Mouse (Mus musculus) right cerebral cortex, postnatal 36 days (tissue): Measurements from ENCODE around the gene Slc5a6.
"Not testable (repeated sequence)": the region's sequence is repeated elsewhere in the genome, so short reads cannot be mapped to it uniquely, and the experiment has no call there.

Experiments
- DNase-seq, 2 experiments: peaks; one replicate each; pipeline ENCODE4 v3.0.0; 2022; ENCODE audit warnings: low spot score in 2 of 2, mixed read lengths in 1 of 2

Gene Slc5a6

DNA sequence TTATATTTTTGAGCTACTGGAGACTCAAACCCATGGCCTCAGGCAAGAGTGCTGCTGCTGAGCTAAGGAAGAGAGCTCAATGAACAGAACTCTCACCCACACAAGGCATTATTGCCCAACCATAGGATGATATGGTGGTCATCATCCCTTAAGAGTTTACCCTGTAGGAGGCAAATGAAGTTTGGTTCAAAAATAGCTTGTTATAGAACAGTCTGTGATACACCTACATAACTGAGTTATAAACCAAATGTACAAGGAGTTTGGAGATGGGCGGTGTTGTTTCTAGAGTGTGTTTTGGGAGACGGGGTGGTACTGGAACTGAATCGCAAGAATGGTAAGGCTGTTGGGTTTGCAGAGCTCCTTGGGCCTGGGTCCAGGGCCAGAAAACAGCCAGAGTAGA lies 21.1 kb upstream of the Slc5a6 start:
- no peak for DNase-seq

DNA sequence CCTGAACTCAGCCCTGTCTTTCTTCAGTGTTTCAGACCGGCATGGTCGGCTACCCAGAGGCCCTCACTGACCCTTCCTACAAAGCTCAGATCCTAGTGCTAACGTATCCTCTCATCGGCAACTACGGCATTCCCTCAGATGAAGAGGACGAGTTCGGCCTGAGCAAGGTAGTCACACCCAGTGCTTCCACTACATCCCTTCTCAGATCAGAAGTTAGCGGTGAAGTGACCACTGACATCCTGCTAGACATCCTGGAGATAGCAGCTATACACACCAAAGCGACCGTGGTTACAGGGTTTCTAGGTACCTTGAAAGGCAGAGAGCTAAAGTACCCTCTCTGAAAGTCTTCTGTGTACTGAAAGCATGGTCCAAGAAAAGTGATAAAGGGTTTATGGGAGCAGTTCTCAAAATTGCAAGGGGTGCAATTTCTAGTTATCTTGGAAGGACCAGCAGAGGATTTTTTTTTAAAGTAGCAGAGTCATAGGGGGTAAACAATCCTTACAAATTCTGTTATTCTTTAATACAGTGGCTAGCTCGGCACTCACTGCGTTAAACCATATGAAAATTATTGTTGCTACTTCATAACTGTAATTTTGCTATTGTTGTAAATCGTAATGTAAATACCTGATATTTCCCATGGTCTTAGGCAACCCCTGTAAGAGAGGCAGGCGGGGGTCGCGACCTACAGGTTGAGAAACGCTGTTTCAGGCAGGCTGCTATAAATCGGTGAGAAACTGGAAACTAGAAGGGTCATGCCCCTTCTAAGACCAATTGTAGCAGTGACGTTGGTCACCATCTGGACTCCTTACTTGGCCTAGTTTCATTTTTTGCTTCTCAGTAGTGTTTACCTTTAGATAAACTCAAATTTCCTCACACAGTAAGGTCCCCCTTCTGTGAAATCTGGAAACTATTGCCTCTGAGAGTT lies 6.8 kb upstream of the Slc5a6 start:
- DNase-seq: no peak

DNA sequence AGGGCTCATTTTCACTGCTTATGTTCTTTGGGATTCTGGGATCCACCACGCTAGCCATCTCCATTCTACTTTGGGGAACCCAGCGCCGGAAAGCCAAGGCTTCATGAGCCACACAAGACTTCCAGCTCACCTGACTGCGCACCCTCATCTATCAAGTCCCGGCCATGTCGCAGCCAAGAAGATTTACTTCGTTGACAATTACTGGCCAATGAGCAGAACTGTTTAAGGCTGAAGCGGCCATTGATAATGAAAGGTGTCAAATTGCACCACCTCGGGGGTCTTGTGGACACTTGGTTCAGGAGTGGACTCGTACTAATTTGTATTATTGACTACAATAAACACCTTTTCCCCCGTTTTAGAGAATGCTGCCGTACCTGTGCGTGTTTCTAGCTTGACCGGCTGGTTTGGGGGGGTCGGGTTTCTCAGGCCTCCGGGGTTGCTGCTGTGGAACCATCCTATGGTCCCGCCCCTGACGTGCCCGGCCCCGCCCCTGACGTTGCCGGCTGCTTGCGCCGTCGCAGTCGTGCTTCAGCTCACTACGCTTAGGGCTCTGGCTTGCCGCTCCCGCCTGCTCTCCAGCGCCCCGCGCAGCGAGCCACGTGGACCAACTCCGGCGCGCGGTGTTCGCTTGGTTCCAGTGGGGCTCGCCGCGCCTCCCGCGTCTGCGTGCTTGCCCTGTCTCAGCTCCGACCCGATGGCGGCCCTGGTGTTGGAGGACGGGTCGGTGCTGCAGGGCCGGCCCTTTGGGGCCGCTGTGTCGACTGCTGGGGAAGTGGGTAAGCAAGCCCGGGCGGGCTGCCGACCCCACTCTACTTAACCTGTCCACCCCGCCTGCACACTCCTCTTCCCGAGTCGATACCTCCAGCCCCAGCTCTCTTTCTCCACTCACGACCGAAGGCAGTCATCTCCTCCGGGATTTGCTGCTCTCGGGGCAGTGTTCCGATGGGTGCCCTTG lies 5.8 kb upstream of the Slc5a6 start, which contains the start of gene Cad:
Gene Cad (plus strand): TSS at position 520 of the 955 bp plus-strand sequence.
- DNase-seq: peak; percentile 91 to 94

DNA sequence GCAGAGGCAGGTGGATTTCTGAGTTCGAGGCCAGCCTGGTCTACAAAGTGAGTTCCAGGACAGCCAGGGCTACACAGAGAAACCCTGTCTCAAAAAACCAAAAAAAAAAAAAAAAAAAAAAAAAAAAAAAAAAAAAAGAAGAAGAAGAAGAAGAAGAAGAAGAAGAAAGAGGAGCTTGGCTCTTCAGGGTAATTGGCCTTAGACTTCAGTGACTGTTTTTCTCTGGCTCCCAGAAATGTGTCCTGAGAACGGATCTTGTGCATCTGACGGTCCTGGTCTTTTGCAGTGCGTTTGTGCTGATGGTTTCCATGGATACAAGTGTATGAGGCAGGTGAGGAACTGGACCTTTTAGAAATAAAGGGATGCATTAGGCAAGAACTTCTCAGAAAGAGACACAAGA lies 5.0 kb upstream of the Slc5a6 start:
- DNase-seq: not testable (repeated sequence)

DNA sequence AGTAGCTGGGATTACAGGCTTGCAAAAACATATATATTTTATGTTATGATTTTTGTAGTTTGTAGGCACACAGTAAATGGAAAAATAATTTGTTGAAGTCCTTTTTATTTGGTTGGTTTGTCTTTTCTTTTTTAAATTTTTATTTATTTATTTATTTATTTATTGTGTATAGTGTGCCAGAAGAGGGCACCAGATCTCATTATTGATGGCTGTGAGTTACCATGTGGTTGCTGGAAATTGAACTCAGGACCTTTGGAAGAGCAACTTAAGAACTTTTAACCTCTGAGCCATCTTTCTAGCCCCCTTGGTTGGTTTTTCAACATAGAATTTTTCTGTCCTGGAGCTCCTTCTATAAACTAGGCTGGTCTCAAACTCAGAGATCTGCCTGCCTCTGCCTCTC lies 1.7 kb upstream of the Slc5a6 start:
- no peak for DNase-seq

DNA sequence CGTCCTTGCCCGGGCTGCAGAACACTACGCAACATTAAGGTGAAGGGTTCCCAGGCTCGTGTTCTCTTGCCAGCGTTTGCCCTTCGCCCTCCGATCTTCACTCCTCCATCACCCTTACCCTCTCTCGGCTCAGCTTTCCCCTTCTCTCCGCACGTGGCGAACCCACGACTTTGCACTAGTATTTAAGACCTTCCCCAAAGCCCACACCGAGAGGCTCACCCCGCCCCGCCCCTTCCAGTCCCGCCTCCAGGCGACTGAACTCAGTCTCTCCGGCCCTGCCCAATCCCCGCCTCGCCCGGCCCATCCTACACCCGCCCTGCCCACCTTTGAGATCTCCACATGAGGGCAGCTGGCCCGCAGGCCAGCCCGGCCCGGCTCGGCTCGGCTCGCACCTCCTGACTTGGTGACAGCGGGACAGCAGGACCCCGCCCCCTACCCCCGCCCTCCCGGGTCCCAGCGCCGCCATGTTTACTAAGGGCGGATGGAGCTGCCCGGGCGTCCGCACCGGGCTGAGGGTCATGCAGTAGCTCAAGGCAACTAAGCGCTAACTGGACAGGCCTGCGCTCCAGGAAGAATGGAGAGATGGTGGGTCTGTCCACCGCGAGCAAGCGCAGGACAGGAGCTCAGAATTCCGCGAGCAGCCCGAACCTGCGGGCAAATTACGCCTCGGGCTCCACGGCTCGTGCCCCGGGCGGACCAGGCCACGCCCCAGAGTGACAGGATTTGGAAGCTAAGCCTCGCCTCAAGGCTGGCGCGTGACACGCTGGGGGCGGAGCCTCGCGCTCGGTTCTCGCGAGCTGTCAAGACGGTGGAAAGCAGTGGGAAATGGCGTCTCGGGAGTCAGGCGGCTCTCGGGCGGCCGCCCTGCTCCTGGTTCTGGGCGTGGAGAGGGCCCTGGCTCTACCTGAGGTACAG lies 619 bp downstream of the Slc5a6 start, which contains the start of gene Atraid:
Gene Atraid (plus strand): TSS at position 465 of the 915 bp plus-strand sequence.
- DNase-seq: peak; percentile 97 to 98

DNA sequence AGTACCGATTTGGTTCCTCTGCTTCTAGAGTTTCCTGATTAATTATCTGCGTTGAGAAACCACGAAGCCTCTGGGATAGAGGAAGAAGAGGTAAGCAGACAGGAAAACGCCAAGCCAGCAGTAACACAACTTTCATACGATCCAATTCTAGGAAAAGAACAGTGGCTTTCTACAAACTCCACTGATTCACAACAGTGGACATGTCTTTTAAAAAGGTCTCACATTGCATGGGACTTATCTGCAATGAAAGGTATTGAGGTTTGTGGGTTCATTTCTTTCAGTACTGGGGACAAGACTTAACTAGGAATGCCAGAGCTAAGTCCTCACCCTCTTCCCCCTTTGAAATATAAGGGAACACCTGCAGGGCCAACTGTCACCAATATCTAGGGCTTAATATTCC lies 1.6 kb downstream of the Slc5a6 start:
- DNase-seq: no peak

DNA sequence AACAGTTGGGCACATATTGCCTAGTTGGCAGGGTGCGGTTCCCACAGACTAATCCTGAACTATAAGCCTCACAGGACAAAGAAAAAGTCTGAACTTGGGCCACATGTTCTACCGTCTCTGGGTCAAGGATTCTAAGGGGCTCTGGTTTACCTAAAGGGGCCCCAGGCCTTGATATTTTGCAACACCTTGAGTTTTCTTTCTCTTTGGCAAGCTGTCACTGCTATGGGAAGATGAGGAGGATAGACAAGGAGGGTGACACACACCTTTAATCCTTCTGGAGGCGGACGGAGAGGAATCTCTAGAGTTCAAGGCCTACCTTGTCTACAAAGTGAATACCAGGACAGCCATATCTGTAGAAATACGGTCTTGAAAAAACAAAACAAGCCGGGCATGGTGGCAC lies 2.3 kb downstream of the Slc5a6 start:
- DNase-seq: no peak

DNA sequence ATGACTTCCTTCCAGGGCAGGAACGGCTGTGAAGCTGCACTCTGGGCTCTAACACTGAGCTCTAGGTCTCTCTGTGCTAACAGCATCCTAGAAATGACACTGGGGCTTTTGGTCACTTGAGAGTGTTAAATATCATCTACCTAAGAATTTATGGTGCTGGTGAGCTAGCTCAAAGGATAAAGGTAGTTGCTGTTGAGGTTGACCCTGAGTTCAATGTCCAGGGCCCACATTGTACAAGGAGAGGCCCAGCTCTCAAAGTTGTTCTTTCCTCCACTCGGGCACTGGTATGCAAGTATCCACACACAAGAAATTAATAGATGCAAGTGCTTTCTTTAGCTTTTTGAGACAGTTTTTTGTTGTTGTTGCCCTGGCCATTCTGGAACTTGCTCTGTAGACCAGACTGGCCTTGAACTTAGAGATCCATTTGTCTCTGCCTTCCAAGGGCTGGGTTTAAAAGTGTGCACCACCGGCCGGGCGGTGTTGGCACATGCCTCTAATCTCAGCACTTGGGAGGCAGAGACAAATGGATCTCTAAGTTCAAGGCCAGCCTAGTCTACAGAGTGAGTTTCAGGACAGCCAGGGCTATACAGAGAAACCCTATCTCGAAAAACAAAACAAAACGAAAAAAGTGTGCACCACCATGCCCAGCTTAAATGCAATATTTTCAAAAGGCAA lies 10.4 kb downstream of the Slc5a6 start:
- DNase-seq: no peak

DNA sequence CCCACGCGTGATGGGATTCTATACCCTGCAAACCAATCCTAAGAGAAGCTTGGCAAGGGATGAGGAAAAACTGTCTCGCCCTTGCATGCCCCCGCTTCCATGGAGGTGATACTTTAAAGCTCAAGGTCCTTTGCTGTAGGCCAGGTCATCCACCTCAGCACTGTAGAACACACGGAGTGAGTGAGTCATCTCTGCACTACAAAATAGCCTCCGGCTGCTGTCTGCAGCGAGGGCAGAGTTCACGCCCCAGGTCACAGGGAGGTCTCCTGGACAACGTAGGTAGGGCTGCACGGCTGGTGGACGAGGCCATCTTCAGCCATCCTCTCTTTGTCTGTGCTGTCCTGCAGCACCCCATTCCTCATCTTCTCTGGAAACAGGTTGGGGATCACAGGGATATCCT lies 12.2 kb downstream of the Slc5a6 start:
- DNase-seq: not testable (repeated sequence)

DNA sequence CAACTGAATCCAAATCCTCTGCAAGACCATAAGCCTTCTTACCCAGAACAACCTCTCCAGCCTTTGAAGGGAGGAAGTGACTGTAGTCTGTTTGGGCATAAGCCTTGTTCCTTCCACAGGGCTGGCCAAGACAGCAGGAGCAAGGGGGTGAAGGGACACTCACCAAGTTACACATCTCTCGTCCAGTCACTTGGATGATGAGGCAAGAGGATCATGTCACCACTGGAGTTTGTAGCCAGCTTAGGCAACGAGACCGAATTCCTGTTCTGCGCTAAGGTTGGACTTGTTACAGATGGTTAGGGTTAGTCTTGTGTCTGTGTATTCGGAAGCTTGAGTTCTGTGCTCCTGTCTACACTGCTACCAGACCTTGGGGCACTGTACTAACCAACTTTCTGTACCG lies 14.1 kb downstream of the Slc5a6 start:
- DNase-seq: no peak

DNA sequence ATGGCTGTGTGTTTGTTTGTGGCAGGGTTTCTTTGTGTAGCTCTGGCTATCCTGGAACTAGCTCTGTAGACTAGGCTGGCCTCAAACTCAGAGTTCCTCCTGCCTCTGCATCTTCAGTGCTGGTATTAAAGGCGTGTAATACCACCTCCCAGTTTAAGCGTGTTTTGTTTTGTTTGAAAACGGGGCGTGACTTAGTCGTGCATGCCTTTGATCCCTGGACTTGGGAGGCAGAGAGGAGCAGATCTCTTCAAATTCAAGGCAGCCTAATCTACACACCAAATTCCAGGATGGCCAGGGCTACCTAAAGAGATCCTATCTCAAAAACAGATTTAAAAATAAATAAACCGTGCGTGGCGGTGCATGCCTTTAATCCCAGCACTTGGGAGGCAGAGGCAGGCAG lies 17.2 kb downstream of the Slc5a6 start:
- DNase-seq: no peak

DNA sequence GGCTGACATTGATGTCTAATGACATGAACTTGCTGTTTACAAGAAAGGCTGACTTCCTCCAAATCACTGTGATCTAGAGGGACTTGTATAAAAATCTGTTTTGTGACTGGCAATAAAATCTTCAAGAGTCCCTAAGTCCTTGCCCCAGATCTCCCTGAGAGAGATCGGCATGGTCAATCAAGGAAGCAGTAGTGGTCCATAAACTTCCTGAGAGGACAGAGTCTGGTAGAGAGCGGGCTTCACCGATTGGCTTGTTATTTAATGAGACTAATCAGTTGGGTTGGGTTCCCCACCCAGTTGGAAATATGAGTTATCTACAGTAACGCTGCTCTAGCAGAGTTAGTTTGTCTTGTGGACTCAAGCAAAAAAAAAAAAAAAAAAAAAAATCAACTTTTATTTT lies 17.8 kb downstream of the Slc5a6 start:
- DNase-seq: no peak

DNA sequence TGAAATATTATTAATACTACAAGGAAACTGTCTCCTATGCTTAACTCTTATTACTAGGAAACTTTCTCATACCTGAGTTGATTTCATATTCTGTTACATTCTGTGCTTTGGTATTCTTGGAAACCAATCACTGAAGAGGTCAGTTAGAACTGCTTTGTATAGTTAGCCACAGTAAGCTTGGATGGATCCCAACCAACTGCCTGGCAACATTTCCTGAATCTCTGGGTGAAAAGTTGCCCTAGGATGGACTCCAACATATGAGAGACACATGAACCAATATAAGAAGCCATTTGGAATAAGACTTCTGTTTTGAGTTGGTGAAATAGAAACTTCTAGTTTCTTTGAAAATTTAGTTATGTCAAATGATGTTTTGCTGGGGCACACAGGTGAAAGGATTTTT lies 24.1 kb downstream of the Slc5a6 start:
- DNase-seq: no peak

DNA sequence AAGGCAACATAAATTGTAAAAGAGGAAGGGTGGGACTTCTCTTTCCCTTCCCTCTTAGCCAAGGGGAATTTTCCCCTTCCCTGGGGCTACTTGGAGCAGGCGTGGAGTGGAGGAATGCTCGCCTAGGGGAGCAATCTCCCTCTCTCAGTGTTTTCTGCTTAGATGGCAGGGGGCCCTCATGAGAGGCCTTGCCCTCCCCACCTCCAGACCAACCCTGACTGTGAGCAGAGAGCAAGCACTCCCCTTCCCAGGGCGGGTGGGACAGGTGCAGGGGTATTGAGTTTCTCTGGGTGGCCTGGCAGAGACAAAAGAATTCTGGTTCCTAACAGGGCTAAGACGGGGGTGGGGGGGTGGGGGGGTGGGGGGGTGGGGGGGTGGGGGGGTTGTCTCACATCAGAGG lies 25.5 kb downstream of the Slc5a6 start:
- DNase-seq: no peak

DNA sequence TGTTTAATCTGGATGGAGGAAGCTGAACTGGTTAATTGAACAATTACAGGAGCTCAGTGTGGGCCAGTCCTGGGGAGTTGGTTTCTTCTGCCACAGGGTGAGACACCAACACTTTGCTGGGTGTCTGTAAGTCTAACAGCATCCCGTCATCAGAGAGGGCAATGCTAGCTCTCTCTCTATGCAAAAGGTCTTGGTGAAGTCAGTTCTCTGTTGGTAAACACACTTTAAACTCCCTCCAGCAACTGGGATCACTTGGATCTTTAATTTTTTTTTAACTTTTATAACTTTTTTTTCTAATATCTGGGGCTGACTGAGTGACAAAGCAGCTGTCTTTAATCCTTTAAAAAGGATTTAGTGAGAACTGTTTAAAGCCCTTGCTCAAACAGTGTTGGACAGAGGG lies 26.0 kb downstream of the Slc5a6 start:
- DNase-seq: no peak

DNA sequence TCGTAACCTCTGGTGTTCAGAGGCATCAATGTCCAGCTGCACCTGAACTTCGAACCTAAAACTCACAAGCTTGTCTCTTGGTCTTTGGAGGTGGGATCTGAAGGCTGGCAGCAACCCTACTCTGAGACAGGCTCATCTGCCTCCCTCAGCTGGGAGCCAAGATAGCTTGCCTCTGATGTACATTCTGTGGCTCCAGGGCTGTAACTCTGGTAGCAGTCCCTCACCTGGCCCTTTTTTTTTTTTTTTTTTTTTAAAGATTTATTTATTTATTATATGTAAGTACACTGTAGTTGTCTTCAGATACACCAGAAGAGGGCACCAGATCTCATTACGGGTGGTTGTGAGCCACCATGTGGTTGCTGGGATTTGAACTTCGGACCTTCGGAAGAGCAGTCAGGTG lies 26.9 kb downstream of the Slc5a6 start:
- DNase-seq: not testable (repeated sequence)

DNA sequence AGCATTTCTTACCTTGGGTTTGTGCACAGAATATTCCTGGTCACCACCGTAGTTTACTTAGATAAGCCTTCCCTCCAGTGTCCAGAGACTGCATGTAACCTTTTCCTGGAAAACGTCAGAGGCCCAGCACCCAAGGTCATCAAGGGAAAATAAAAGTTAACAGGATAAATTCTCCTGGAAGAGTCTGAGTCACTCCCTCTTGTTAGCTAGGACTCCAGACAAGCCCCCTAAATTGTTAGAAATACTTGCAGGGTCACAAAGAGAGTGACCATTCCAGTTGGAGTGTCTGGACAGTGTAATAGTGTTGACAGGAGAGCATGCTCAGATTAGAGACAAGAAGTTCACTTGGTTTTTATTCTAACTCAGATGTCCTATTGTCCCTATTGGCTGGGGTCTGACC lies 32.8 kb downstream of the Slc5a6 start:
- no peak for DNase-seq

DNA sequence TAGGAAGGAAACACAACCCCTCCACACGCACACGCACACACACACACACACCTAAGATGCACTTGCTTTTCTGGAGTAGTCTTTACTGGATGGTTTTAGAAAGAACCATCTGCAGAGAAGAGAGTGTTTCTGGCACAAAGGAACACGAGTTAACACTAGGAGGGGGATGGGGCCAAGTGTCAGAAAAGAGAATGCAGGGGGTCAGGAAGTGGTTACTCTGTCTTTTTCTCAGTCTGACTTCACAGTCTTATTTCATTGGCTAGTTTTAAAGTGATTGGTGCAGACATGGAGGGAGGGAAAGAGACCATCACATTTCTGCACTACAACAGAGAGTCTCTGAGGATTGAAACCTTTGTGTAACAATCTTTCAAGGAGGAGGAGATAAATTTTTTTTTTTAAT lies 36.0 kb downstream of the Slc5a6 start:
- DNase-seq: no peak

DNA sequence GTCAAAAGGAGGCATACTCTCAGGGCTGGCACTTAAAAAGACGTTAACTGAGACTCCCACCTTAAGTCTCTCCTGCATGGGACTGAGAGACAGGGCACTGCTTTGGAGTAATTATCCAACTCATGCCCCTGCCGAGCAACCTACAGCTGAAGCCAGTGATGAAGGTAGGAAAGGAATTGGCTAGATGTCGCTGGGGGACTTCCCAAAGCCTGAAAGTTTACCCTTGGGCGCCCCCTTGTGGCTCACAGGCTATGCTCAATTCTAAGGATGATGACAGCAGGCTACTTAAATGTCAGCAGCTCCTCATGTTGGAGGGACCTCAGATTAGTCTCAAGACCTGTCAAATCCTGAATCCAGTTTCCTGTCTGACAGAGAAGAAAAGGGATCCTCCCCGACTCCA lies 44.5 kb downstream of the Slc5a6 start:
- peak; percentile 81 to 83 for DNase-seq

DNA sequence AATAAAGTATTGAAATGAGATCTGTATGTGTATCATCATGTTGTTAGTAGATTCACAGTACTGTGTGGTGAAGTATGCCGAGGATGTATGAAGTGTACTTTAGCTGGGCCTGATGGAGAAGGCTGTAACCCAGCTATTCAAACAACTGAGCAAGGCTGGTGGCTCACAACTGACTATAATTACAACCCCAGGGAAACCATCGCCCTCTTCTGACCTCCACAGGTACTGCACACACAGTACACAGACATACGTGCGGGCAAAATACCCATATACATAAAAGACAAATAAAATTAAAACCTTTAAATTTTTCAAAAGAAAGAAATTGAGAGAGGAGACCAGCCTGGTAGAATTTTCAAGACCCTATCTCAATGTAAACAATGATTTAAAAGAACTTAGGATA lies 47.2 kb downstream of the Slc5a6 start:
- no peak for DNase-seq
